Mouse (Mus musculus) liver, adult 2 months (tissue): ENCODE measurements around the gene Tfap4.

Source experiments
- CTCF ChIP-seq: fragments of 200-500 bp; IDR thresholded peaks from 2 replicates; pipeline ENCODE4 v1.5.1; 2011; ENCODE audit warnings: low read depth, low read length, control low read depth
- POLR2A ChIP-seq: fragments of 200-500 bp; IDR thresholded peaks from 2 replicates; pipeline ENCODE4 v1.6.1; 2011; ENCODE audit warnings: low read length, control low read depth; ENCODE audit not compliant: insufficient read depth; ENCODE audit errors: extremely low read depth

DNA sequence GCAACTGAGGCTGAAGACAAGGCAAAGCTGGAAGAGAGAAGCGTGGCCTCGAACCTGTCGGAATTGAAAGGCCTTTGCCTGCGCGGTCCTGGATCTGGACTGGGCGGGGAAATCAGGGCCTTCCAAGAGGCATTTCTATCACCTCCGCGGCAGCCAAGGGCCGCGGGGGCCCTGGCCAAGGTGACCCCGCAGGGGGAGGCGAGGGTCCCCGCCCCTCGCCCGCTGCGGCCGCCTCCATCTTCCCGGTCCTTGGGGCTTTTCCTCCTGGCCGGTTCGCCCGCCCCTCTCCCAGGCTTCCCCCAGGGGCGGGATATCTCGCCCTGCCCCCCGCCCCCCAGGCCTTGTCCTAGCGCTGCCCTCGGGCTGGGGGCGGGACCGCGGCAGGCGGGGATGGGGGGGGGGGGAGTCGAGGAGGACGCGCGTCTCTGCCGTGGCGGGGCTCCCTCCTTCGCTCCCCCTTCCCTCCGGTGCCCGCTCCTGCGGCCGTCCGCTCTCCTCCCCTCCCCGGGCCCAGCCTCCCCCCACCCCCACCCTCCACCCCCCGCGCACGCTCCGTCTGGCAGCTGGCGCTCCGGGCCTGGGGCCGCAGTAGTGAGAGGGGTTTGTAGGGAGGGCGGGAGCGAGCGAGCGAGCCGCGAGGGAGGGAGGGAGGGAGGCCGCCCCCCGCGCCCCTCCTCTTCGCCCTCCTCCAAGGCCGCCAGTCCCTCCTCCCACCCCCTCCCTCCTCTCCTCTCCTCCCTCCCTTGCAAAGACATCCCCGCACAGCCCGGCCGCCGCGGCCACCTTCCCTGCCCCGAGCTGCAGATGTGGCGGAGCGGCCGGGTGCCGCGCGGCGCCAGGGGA, 34.5 kb upstream of the Tfap4 start, which contains the start of gene Glis2:
- TF ChIP-seq CTCF (no peak), POLR2A (no peak)
